Mouse (Mus musculus): Measurements from ENCODE around the gene Usp5. TPM values are rescaled to one million over a fixed set of nuclear protein-coding genes. Genes with fewer than 3 reads are reported as not detected.
"Not testable (repeated sequence)": the region's sequence is repeated elsewhere in the genome, so short reads cannot be mapped to it uniquely, and the experiment has no call there.

Gene Usp5
- total and polyA plus RNA-seq, 2 experiments from 2014 or later = 189 to 222 TPM

GRCm38 (mm10) chr6:124803061-124803460 is 26.2 kb downstream of the Usp5 start:
- ATAC-seq = no peak

GRCm38 (mm10) chr6:124802400-124802799 is 26.9 kb downstream of the Usp5 start:
- not testable (repeated sequence) for H3K4me3 ChIP-seq (ENCODE audit: low read length); H3K9me3 ChIP-seq (ENCODE audit: low read length); H3K4me1 ChIP-seq (ENCODE audit: insufficient read depth, low read length); ATAC-seq; H3K27ac ChIP-seq; H3K36me3 ChIP-seq (ENCODE audit: insufficient read depth, low read length); DNase-seq (ENCODE audit: low spot score); H3K4me2 ChIP-seq (ENCODE audit: low read depth, low read length); H3K27me3 ChIP-seq (ENCODE audit: insufficient read depth, low read length); H3K9ac ChIP-seq (replicated peaks; ENCODE audit: low read length)
- 38% methylated on average over 3 of the region's 9 CpGs for WGBS

More at GRCm38 (mm10) chr6:124803061-124803460, 26.2 kb downstream of the Usp5 start:
- TF ChIP-seq CTCF (IDR thresholded peaks at IDR 0.05; ENCODE audit: low read depth) = no peak
- H3K27ac ChIP-seq = no peak overlapping the region
- H3K36me3 ChIP-seq (ENCODE audit: insufficient read depth, low read length) = no peaks in the 10 kb centered on the region
- no peak for DNase-seq (ENCODE audit: low spot score)
- H3K9ac ChIP-seq (replicated peaks; ENCODE audit: low read length) = no peak overlapping the region
- H3K9me3 ChIP-seq (ENCODE audit: low read length) = no peaks in the 10 kb centered on the region
- peaks cover 6% of the 10 kb centered on the region for H3K4me1 ChIP-seq (ENCODE audit: insufficient read depth, low read length)
- H3K4me3 ChIP-seq (ENCODE audit: low read length) = no peak overlapping the region
- 73% methylated on average over 3 of the region's 3 CpGs for whole genome bisulfite sequencing
- no peaks in the 10 kb centered on the region for H3K27me3 ChIP-seq (ENCODE audit: insufficient read depth, low read length)
- no peak overlapping the region for H3K4me2 ChIP-seq (ENCODE audit: low read depth, low read length)

DNA sequence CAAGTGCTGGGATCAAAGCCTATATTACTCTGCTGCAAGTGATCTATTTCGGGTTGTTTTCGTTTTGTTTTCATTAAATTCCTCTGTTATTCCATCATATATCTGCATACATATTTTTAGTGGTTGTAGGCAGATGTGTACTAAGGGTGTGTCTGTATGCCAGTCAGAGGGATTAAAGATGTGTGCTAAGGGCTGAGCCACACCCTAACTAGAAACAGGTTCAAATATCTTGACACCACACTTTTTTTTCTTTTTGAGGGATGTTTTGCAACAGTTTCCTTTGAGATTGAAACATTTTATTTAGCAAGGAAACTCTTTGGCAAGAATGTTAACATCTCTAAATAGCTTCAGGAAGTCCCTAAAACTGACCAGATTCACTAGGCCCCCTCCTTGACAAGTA is 33.1 kb downstream of the Usp5 start:
- no peak overlapping the region for H3K4me2 ChIP-seq (ENCODE audit: low read depth, low read length)
- ATAC-seq (no peak), DNase-seq (ENCODE audit: low spot score) (no peak)
- no peaks in the 10 kb centered on the region for H3K27me3 ChIP-seq (ENCODE audit: insufficient read depth, low read length)
- no peaks in the 10 kb centered on the region for H3K36me3 ChIP-seq (ENCODE audit: insufficient read depth, low read length)
- no peaks in the 10 kb centered on the region for H3K9me3 ChIP-seq (ENCODE audit: low read length)
- no peak overlapping the region for H3K27ac ChIP-seq
- H3K9ac ChIP-seq (replicated peaks; ENCODE audit: low read length) = no peak overlapping the region
- H3K4me1 ChIP-seq (ENCODE audit: insufficient read depth, low read length) = no peaks in the 10 kb centered on the region
- 79% methylated on average over 2 of the region's 2 CpGs for WGBS
- H3K4me3 ChIP-seq (ENCODE audit: low read length) = no peak overlapping the region
- no peak for TF ChIP-seq CTCF (IDR thresholded peaks at IDR 0.05; ENCODE audit: low read depth)

DNA sequence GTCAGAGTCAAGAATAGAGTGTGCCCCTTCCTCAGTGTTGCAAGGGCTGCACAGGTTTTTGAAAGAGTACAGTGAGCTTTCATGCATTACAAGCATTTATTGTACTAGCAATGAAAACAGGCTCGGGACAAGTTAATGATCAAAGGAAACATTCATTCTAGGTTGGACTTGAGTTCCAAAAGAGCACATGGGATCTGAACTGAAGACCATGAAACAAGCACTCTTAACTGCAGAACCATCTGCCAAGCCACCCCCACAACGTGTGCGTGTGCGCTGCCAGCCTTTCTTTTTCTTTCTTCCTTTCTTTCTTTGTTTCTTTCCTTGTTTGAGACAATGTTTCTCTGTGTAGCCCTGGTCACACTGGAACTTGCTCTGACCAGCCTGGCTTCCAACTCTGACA is 33.5 kb downstream of the Usp5 start:
- H3K27ac ChIP-seq = no peak overlapping the region
- DNase-seq (ENCODE audit: low spot score) = no peak
- H3K4me1 ChIP-seq (ENCODE audit: insufficient read depth, low read length) = no peaks in the 10 kb centered on the region
- ATAC-seq = no peak
- H3K9ac ChIP-seq (replicated peaks; ENCODE audit: low read length) = no peak overlapping the region
- no peak for TF ChIP-seq CTCF (IDR thresholded peaks at IDR 0.05; ENCODE audit: low read depth)
- WGBS = 60% methylated on average over 4 of the region's 4 CpGs
- no peaks in the 10 kb centered on the region for H3K36me3 ChIP-seq (ENCODE audit: insufficient read depth, low read length)
- H3K4me2 ChIP-seq (ENCODE audit: low read depth, low read length) = no peak overlapping the region
- no peaks in the 10 kb centered on the region for H3K9me3 ChIP-seq (ENCODE audit: low read length)
- H3K4me3 ChIP-seq (ENCODE audit: low read length) = no peak overlapping the region
- no peaks in the 10 kb centered on the region for H3K27me3 ChIP-seq (ENCODE audit: insufficient read depth, low read length)

DNA sequence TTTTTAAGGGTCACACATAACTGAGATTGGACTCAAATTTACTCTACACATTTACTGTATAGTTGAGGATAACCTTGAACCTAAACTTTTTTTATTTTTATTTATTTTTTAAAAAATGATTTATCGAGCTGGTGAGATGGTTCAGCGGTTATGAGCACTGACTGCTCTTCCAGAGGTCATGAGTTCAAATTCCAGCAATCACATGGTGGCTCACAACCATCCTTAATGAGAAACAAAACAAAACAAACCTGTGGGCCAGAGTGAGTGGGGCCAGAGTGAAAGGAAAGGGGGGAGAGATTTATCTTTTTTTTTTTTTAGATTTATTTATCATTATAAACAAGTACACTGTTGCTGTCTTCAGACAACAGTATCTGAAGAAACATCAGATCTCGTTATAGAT is 37.4 kb downstream of the Usp5 start:
- TF ChIP-seq CTCF (IDR thresholded peaks at IDR 0.05; ENCODE audit: low read depth) = no peak
- Histone ChIP-seq H3K4me3 (ENCODE audit: low read length) (no peak overlapping the region), H3K9ac (replicated peaks; ENCODE audit: low read length) (no peak overlapping the region), H3K27me3 (ENCODE audit: insufficient read depth, low read length) (no peaks in the 10 kb centered on the region), H3K4me2 (ENCODE audit: low read depth, low read length) (no peak overlapping the region), H3K9me3 (ENCODE audit: low read length) (no peaks in the 10 kb centered on the region), H3K4me1 (ENCODE audit: insufficient read depth, low read length) (no peaks in the 10 kb centered on the region), H3K27ac (no peak overlapping the region), H3K36me3 (ENCODE audit: insufficient read depth, low read length) (no peaks in the 10 kb centered on the region)
- DNase-seq (ENCODE audit: low spot score) = no peak
- no peak for ATAC-seq
- 87% methylated on average over 3 of the region's 3 CpGs for WGBS

- no peak overlapping the region for H3K9ac ChIP-seq (replicated peaks; ENCODE audit: low read length)
- ATAC-seq (no peak), DNase-seq (ENCODE audit: low spot score) (no peak)
- no peak overlapping the region for H3K4me3 ChIP-seq (ENCODE audit: low read length)
- no peaks in the 10 kb centered on the region for H3K9me3 ChIP-seq (ENCODE audit: low read length)
- H3K27me3 ChIP-seq (ENCODE audit: insufficient read depth, low read length) = no peaks in the 10 kb centered on the region
- no peak for TF ChIP-seq CTCF (IDR thresholded peaks at IDR 0.05; ENCODE audit: low read depth)
- H3K36me3 ChIP-seq (ENCODE audit: insufficient read depth, low read length) = no peaks in the 10 kb centered on the region
- no peak overlapping the region for H3K4me2 ChIP-seq (ENCODE audit: low read depth, low read length)
- no peak overlapping the region for H3K27ac ChIP-seq
- no peaks in the 10 kb centered on the region for H3K4me1 ChIP-seq (ENCODE audit: insufficient read depth, low read length)
- 65% methylated on average over 4 of the region's 4 CpGs for WGBS
Observed at GRCm38 (mm10) chr6:124790121-124790520, 39.2 kb downstream of the Usp5 start.

- H3K9ac ChIP-seq (replicated peaks; ENCODE audit: low read length) = no peak overlapping the region
Observed at GRCm38 (mm10) chr6:124789519-124789918, 39.8 kb downstream of the Usp5 start.

More at GRCm38 (mm10) chr6:124789519-124789918, 39.8 kb downstream of the Usp5 start:
- H3K4me2 ChIP-seq (ENCODE audit: low read depth, low read length) = no peak overlapping the region
- H3K27me3 ChIP-seq (ENCODE audit: insufficient read depth, low read length) = no peaks in the 10 kb centered on the region
- H3K4me1 ChIP-seq (ENCODE audit: insufficient read depth, low read length) = no peaks in the 10 kb centered on the region
- TF ChIP-seq CTCF (IDR thresholded peaks at IDR 0.05; ENCODE audit: low read depth) = no peak
- WGBS = 61% methylated on average over 4 of the region's 4 CpGs
- no peak overlapping the region for H3K4me3 ChIP-seq (ENCODE audit: low read length)
- H3K27ac ChIP-seq = no peak overlapping the region; the same call in 1 of the 2 replicates
- DNase-seq (ENCODE audit: low spot score) = peak; percentile 58
- 0 out of 2 replicates have a peak, but pooled peaks have one; percentile 66 for ATAC-seq
- no peaks in the 10 kb centered on the region for H3K9me3 ChIP-seq (ENCODE audit: low read length)
- H3K36me3 ChIP-seq (ENCODE audit: insufficient read depth, low read length) = no peaks in the 10 kb centered on the region
